In the genomic region with DNA sequence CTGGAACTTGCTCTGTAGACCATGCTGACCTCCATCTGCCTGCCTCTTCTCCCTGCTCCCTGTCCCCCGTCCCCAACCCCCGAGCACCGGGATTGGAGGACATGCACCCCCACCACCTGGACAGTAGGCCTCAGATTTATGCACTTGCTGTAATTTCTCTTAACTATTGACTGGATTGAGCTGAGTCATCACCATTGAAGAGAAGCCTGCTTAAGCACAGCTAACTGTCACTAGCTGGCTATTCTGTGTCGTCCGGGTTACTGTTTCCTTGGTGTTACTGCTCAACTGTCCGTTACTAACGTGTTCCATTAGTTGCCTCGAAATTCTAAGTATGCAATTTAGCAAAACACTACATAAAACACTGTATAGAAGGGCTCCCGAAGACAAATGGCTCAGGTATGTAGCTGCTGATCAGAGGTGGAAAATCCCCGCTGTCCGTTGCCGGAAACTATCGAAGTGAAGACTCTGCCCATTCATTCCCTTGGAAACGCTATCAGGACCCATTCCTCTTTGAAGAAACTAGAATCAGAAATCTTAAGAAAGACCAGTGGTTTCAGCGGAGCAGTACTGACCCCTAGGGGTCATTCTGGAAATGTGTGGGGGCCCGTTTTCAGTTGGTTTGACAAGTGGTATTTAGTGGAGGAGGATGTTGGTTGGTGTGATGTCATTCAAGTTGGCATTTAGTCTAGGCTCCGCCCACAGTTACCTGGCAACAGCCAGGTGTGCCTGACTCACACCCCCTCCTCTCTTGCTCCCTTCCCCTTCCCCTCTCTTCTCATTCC, we compare ENCODE assay signal across 8 mouse cellular contexts. TPM values are rescaled to one million over a fixed set of nuclear protein-coding genes. Genes with fewer than 3 reads are reported as not detected.
A peak's percentile ranks its signal among the peaks of the same experiment; 100 is the strongest.
DNase-seq lines count a peak whose midpoint lies in the region; ATAC-seq and TF ChIP-seq lines count a peak whose summit lies in the region.

No protein-coding gene starts in this region.

- intact Hi-C loops in left cerebral cortex, postnatal 14 days (cut with DNase I), result no loop called here

- H3K4me2 ChIP-seq in intestine, embryonic 14.5 days (ENCODE audit: low read length), result no peak overlapping the region
- H3K4me2 ChIP-seq in midbrain, postnatal 0 days (ENCODE audit: low read depth, low read length, poor library complexity, severe bottlenecking), result 0 out of 2 replicates have a peak overlapping the region, but pooled peaks have one; percentile 22

- ATAC-seq in intestine, embryonic 14.5 days (replicated peaks; ENCODE audit: low FRiP score, low TSS enrichment, low read depth), result no peak; the same call in 1 of the 2 replicates
- ATAC-seq in midbrain, postnatal 0 days (ENCODE audit: low FRiP score), result 0 out of 2 replicates have a peak, but pooled peaks have one; percentile 23

- H3K9me3 ChIP-seq in intestine, embryonic 14.5 days (ENCODE audit: control insufficient read depth, low read length), result no peaks in the 10 kb centered on the region
- H3K9me3 ChIP-seq in midbrain, postnatal 0 days (ENCODE audit: low read length), result no peaks in the 10 kb centered on the region

- H3K9ac ChIP-seq in intestine, embryonic 14.5 days (ENCODE audit: low read length), result no peak overlapping the region
- H3K9ac ChIP-seq in midbrain, postnatal 0 days (replicated peaks; ENCODE audit: low read length, poor library complexity, severe bottlenecking), result no peak overlapping the region

- H3K4me1 ChIP-seq in intestine, embryonic 14.5 days (replicated peaks; ENCODE audit: control insufficient read depth, insufficient read depth, low read length), result no peaks in the 10 kb centered on the region
- H3K4me1 ChIP-seq in midbrain, postnatal 0 days (ENCODE audit: insufficient read depth, low read length), result no peaks in the 10 kb centered on the region

- H3K36me3 ChIP-seq in intestine, embryonic 14.5 days (ENCODE audit: control insufficient read depth, insufficient read depth, low read length), result peaks cover 23% of the 10 kb centered on the region
- peaks cover 8% of the 10 kb centered on the region; the same call in 1 of the 2 replicates for H3K36me3 ChIP-seq in midbrain, postnatal 0 days (ENCODE audit: insufficient read depth, low read length)

- H3K27me3 ChIP-seq in intestine, embryonic 14.5 days (replicated peaks; ENCODE audit: control insufficient read depth, insufficient read depth, low read length), result no peaks in the 10 kb centered on the region
- no peaks in the 10 kb centered on the region for H3K27me3 ChIP-seq in midbrain, postnatal 0 days (ENCODE audit: insufficient read depth, low read length)

- H3K4me3 ChIP-seq in intestine, embryonic 14.5 days (ENCODE audit: low read depth, low read length), result no peak overlapping the region
- H3K4me3 ChIP-seq in midbrain, postnatal 0 days (ENCODE audit: low read depth, low read length), result no peak overlapping the region

- DNase-seq in ovary, postnatal 36 days (ENCODE audit: low spot score), result peak; percentile 49
- DNase-seq in ovary, adult 18-20 months (ENCODE audit: low spot score), result no peak
- DNase-seq in adrenal gland, postnatal 25 days, result peak; percentile 34
- DNase-seq in fibroblast of lung, adult 2 months (ENCODE audit: low read depth), result peak; percentile 39
- peak; percentile 60 for DNase-seq in intestine, embryonic 14.5 days (ENCODE audit: low spot score)
- peak; percentile 70 to 85 for DNase-seq in left cerebral cortex, postnatal 14 days (ENCODE audit: low spot score in 2 of 2)
- peak; percentile 83 for DNase-seq in midbrain, postnatal 0 days (ENCODE audit: low spot score)
- DNase-seq in thymus, postnatal 10 days (ENCODE audit: low spot score in 2 of 2), result peak; percentile 41 to 59

- TF ChIP-seq CTCF in midbrain, postnatal 0 days (IDR thresholded peaks at IDR 0.05), result peak; percentile 85

- no peak overlapping the region for H3K27ac ChIP-seq in intestine, embryonic 14.5 days (ENCODE audit: low read depth)
- peak overlapping the region; percentile 7; the same call in 1 of the 2 replicates for H3K27ac ChIP-seq in midbrain, postnatal 0 days (ENCODE audit: low read depth, low read length)

- WGBS in intestine, embryonic 14.5 days, result 57% methylated on average over 17 of the region's 17 CpGs
- 39% methylated on average over 17 of the region's 17 CpGs for WGBS in midbrain, postnatal 0 days

RNA-seq across cellular contexts. Expression of a gene that starts 14.3 kb away (rescaled TPM):
- 40.1 and 41.3 TPM in 2 replicates for total RNA-seq in adrenal gland, postnatal 25 days (2021)
- 49.8 and 53.7 TPM in 2 replicates for polyA plus RNA-seq in intestine, embryonic 14.5 days (2014; fragmentation: Nextera tagmentation; extraction: Ambion mirVana)
- total RNA-seq in left cerebral cortex, postnatal 14 days (2021), result 10 to 100 TPM; 78.9 to 95.2 TPM
- 81.0 and 85.5 TPM in 2 replicates for total RNA-seq in midbrain, postnatal 0 days (2014; rRNA removed)
- 138 TPM in 2 replicates for polyA plus RNA-seq in midbrain, postnatal 0 days (2015; fragmentation: Nextera tagmentation; extraction: Ambion mirVana)

RNA-seq across cellular contexts. Expression of a gene that starts 33.5 kb away (rescaled TPM):
- 0.33 and 0.64 TPM in 2 replicates for total RNA-seq in adrenal gland, postnatal 25 days (2021)
- polyA plus RNA-seq in intestine, embryonic 14.5 days (2014; fragmentation: Nextera tagmentation; extraction: Ambion mirVana), result 0.58 and 1.5 TPM in 2 replicates
- 1 to 10 TPM; 1.7 to 1.9 TPM for total RNA-seq in left cerebral cortex, postnatal 14 days (2021)
- total RNA-seq in midbrain, postnatal 0 days (2014; rRNA removed), result 4.2 and 5.2 TPM in 2 replicates
- polyA plus RNA-seq in midbrain, postnatal 0 days (2015; fragmentation: Nextera tagmentation; extraction: Ambion mirVana), result 2.4 and 3.1 TPM in 2 replicates

RNA-seq across cellular contexts. Expression of a gene that starts 36.1 kb away (rescaled TPM):
- 102 and 142 TPM in 2 replicates for total RNA-seq in adrenal gland, postnatal 25 days (2021)
- polyA plus RNA-seq in intestine, embryonic 14.5 days (2014; fragmentation: Nextera tagmentation; extraction: Ambion mirVana), result 223 and 233 TPM in 2 replicates
- total RNA-seq in left cerebral cortex, postnatal 14 days (2021), result 100 to 1,000 TPM; 131 to 136 TPM
- total RNA-seq in midbrain, postnatal 0 days (2014; rRNA removed), result 148 and 163 TPM in 2 replicates
- 197 and 200 TPM in 2 replicates for polyA plus RNA-seq in midbrain, postnatal 0 days (2015; fragmentation: Nextera tagmentation; extraction: Ambion mirVana)
